Mouse (Mus musculus) lung, postnatal 0 days (tissue): ENCODE data around the gene Mecr. TPM values are rescaled to one million over a fixed set of nuclear protein-coding genes. Genes with fewer than 3 reads are reported as not detected.

ENCODE experiments used
- ATAC-seq: fragments of 200-750 bp; cut with Nextera tagmentation; 2 replicates; pipeline ENCODE4 v1.8.0; 2017; ENCODE audit warnings: moderate library complexity
- DNase-seq: peaks from one replicate; pipeline ENCODE4 v3.0.0-alpha.2; 2016; ENCODE audit warnings: low spot score
- H3K27ac ChIP-seq: fragments of 300-500 bp; sonication (generic); 2 replicates; pipeline ENCODE4 v1.5.1; 2014; ENCODE audit warnings: antibody characterized with exemption, mild to moderate bottlenecking, low read length, mixed read lengths
- H3K27me3 ChIP-seq: fragments of 300-500 bp; sonication (generic); replicated peaks from 2 replicates; pipeline ENCODE4 v1.6.1; 2014; ENCODE audit warnings: low read length, mixed read lengths; ENCODE audit not compliant: insufficient read depth
- H3K36me3 ChIP-seq: fragments of 300-500 bp; sonication (generic); 2 replicates; pipeline ENCODE4 v1.6.1; 2014; ENCODE audit warnings: low read length, mixed read lengths; ENCODE audit not compliant: insufficient read depth
- H3K4me1 ChIP-seq: fragments of 300-500 bp; sonication (generic); 2 replicates; pipeline ENCODE4 v1.6.1; 2014; ENCODE audit warnings: antibody characterized with exemption, low read depth, low read length, mixed read lengths; ENCODE audit not compliant: insufficient read depth
- H3K4me2 ChIP-seq: fragments of 300-500 bp; sonication (generic); replicated peaks from 2 replicates; pipeline ENCODE4 v1.6.1; 2014; ENCODE audit warnings: low read depth, mild to moderate bottlenecking, low read length, moderate library complexity, mixed read lengths
- H3K4me3 ChIP-seq: fragments of 300-500 bp; sonication (generic); 2 replicates; pipeline ENCODE4 v1.5.1; 2014; ENCODE audit warnings: low read depth, low read length
- H3K9ac ChIP-seq: fragments of 300-500 bp; sonication (generic); replicated peaks from 2 replicates; pipeline ENCODE4 v1.6.1; 2014; ENCODE audit warnings: low read depth, mild to moderate bottlenecking
- H3K9me3 ChIP-seq: fragments of 300-500 bp; sonication (generic); 2 replicates; pipeline ENCODE4 v1.6.1; 2016; ENCODE audit warnings: low read length, mixed read lengths
- CTCF ChIP-seq: IDR thresholded peaks from 2 replicates; pipeline ENCODE4 v1.5.1; 2016; ENCODE audit warnings: antibody characterized with exemption, mild to moderate bottlenecking
- EP300 ChIP-seq: IDR thresholded peaks from 2 replicates; pipeline ENCODE4 v1.6.1; 2016; ENCODE audit warnings: antibody characterized with exemption, mild to moderate bottlenecking, control low read depth
- WGBS: fragments of 180-500 bp; shearing (Covaris S2); extraction: QIAGEN DNeasy Blood & Tissue Kit; methylation state at CpG from one replicate; pipeline ENCODE4 v1.1.7; 2014; 5-methylcytosine and 5-hydroxymethylcytosine counted together
- polyA plus RNA-seq: library from polyadenylated mRNA; unstranded; fragments of >200 nt; fragmentation: Nextera tagmentation; extraction: Ambion mirVana; gene quantifications from 2 replicates; pipeline ENCODE4 v1.2.1, GENCODE M21; 2015

Mecr gene
- polyA plus RNA-seq, 1 experiment from 2014 or later = 21.2 TPM

GRCm38 (mm10) chr4:131879692-131880091 lies 36.4 kb downstream of the Mecr start:
- Histone ChIP-seq H3K4me1 (peaks cover 12% of the 10 kb centered on the region; the same call in 1 of the 2 replicates), H3K9ac (no peak overlapping the region), H3K36me3 (no peaks in the 10 kb centered on the region), H3K4me3 (no peak overlapping the region), H3K9me3 (no peaks in the 10 kb centered on the region), H3K27me3 (no peaks in the 10 kb centered on the region), H3K27ac (no peak overlapping the region), H3K4me2 (no peak overlapping the region)
- WGBS = 80% methylated on average over 1 of the region's 1 CpGs
- no peak for ATAC-seq
- TF ChIP-seq CTCF = no peak
- DNase-seq = no peak

GRCm38 (mm10) chr4:131881306-131881705 lies 38.0 kb downstream of the Mecr start:
- Histone ChIP-seq H3K36me3 (no peaks in the 10 kb centered on the region), H3K9ac (no peak overlapping the region), H3K9me3 (no peaks in the 10 kb centered on the region), H3K4me1 (peaks cover 11% of the 10 kb centered on the region; the same call in 1 of the 2 replicates), H3K4me3 (no peak overlapping the region), H3K27ac (no peak overlapping the region), H3K4me2 (no peak overlapping the region), H3K27me3 (no peaks in the 10 kb centered on the region)
- DNase-seq = no peak
- 61% methylated on average over 7 of the region's 7 CpGs for WGBS
- TF ChIP-seq EP300 (no peak), CTCF (no peak)
- ATAC-seq = no peak

- Histone ChIP-seq H3K4me3 (no peak overlapping the region), H3K36me3 (no peaks in the 10 kb centered on the region), H3K9me3 (no peaks in the 10 kb centered on the region), H3K27me3 (no peaks in the 10 kb centered on the region), H3K4me1 (peaks cover 6% of the 10 kb centered on the region; the same call in 1 of the 2 replicates), H3K9ac (no peak overlapping the region), H3K27ac (no peak overlapping the region; the same call in 1 of the 2 replicates), H3K4me2 (no peak overlapping the region)
- ATAC-seq = no peak
- TF ChIP-seq CTCF = no peak
- no peak for DNase-seq
- WGBS = 35% methylated on average over 6 of the region's 6 CpGs
These were observed 40.3 kb downstream of the Mecr start for GRCm38 (mm10) chr4:131883571-131883970.

GRCm38 (mm10) chr4:131885376-131885775 lies 42.1 kb downstream of the Mecr start:
- Histone ChIP-seq H3K36me3 (no peaks in the 10 kb centered on the region), H3K9ac (no peak overlapping the region), H3K9me3 (no peaks in the 10 kb centered on the region), H3K27ac (no peak overlapping the region), H3K4me2 (no peak overlapping the region), H3K4me3 (no peak overlapping the region), H3K4me1 (no peaks in the 10 kb centered on the region; the same call in 1 of the 2 replicates), H3K27me3 (no peaks in the 10 kb centered on the region)
- TF ChIP-seq EP300 (no peak), CTCF (no peak)
- WGBS = 63% methylated on average over 6 of the region's 6 CpGs
- DNase-seq = no peak
- ATAC-seq = no peak

- TF ChIP-seq EP300 = no peak
- TF ChIP-seq CTCF = no peak
- Histone ChIP-seq H3K36me3 (peaks cover 8% of the 10 kb centered on the region; the same call in 1 of the 2 replicates), H3K27me3 (no peaks in the 10 kb centered on the region), H3K4me1 (no peaks in the 10 kb centered on the region), H3K4me3 (no peak overlapping the region), H3K27ac (no peak overlapping the region), H3K9me3 (no peaks in the 10 kb centered on the region), H3K4me2 (no peak overlapping the region), H3K9ac (no peak overlapping the region)
- WGBS = 66% methylated on average over 1 of the region's 1 CpGs
- ATAC-seq (no peak), DNase-seq (no peak)
These were observed 45.3 kb downstream of the Mecr start for GRCm38 (mm10) chr4:131888564-131888963.

- no peaks in the 10 kb centered on the region for H3K4me1 ChIP-seq
- H3K27me3 ChIP-seq = no peaks in the 10 kb centered on the region
- no peaks in the 10 kb centered on the region for H3K9me3 ChIP-seq
- TF ChIP-seq EP300 (no peak), CTCF (no peak)
- no peak overlapping the region for H3K4me3 ChIP-seq
- ATAC-seq = no peak
- no peak for DNase-seq
- WGBS = 72% methylated on average over 3 of the region's 3 CpGs
- peaks cover 16% of the 10 kb centered on the region; the same call in 1 of the 2 replicates for H3K36me3 ChIP-seq
- no peak overlapping the region for H3K4me2 ChIP-seq
- H3K9ac ChIP-seq = no peak overlapping the region
- H3K27ac ChIP-seq = no peak overlapping the region
These were observed 47.4 kb downstream of the Mecr start for GRCm38 (mm10) chr4:131890692-131891091.

GRCm38 (mm10) chr4:131897109-131897508 lies 53.8 kb downstream of the Mecr start:
- Histone ChIP-seq H3K27me3 (no peaks in the 10 kb centered on the region), H3K27ac (peak overlapping the region; percentile 79), H3K4me3 (no peak overlapping the region), H3K36me3 (peaks cover 49% of the 10 kb centered on the region; the same call in 1 of the 2 replicates), H3K4me1 (peaks cover 4% of the 10 kb centered on the region; the same call in 1 of the 2 replicates), H3K9me3 (no peaks in the 10 kb centered on the region), H3K4me2 (no peak overlapping the region), H3K9ac (no peak overlapping the region)
- TF ChIP-seq EP300 = no peak
- DNase-seq (peak; percentile 69), ATAC-seq (peak; percentile 56)
- WGBS = 86% methylated on average over 5 of the region's 5 CpGs
